Mouse (Mus musculus) natural killer cell, adult 2 months (primary cell): ENCODE measurements around the gene Gse1.
A peak's percentile ranks its signal among the peaks of the same experiment; 100 is the strongest.

Experiments used
- DNase-seq, 2 experiments: peaks; one replicate each; pipeline ENCODE4 v3.0.0; 2022; ENCODE audit warnings: low spot score in 2 of 2

Gene Gse1

GRCm38 (mm10) chr8:120478754-120479153, 250.5 kb downstream of the Gse1 start:
- DNase-seq: no peak

- no peak for DNase-seq
Measured at GRCm38 (mm10) chr8:120479691-120480090, 251.4 kb downstream of the Gse1 start.

- no peak for DNase-seq
Measured at GRCm38 (mm10) chr8:120482015-120482689, 253.9 kb downstream of the Gse1 start.

GRCm38 (mm10) chr8:120484460-120484859, 256.2 kb downstream of the Gse1 start:
- no peak for DNase-seq

- no peak for DNase-seq
Measured at GRCm38 (mm10) chr8:120485116-120485515, 256.9 kb downstream of the Gse1 start.

GRCm38 (mm10) chr8:120485551-120486476, 257.6 kb downstream of the Gse1 start:
- DNase-seq: no peak

- peak; percentile 91 to 94 for DNase-seq
Measured at GRCm38 (mm10) chr8:120486477-120487376, 258.5 kb downstream of the Gse1 start.

- DNase-seq: peak in 1 of 2 experiments; percentile 60
Measured at GRCm38 (mm10) chr8:120487377-120487728, 259.1 kb downstream of the Gse1 start.

GRCm38 (mm10) chr8:120487729-120488510, 259.7 kb downstream of the Gse1 start:
- DNase-seq: peak; percentile 73 to 74

- peak in 1 of 2 experiments; percentile 41 for DNase-seq
Measured at GRCm38 (mm10) chr8:120488636-120489131, 260.4 kb downstream of the Gse1 start.

GRCm38 (mm10) chr8:120489142-120489754, 261.0 kb downstream of the Gse1 start:
- peak; percentile 92 to 93 for DNase-seq

GRCm38 (mm10) chr8:120489771-120490281, 261.6 kb downstream of the Gse1 start:
- no peak for DNase-seq

GRCm38 (mm10) chr8:120490354-120491141, 262.3 kb downstream of the Gse1 start:
- peak; percentile 53 to 69 for DNase-seq

- DNase-seq: peak; percentile 72 to 84
Measured at GRCm38 (mm10) chr8:120491166-120491793, 263.0 kb downstream of the Gse1 start.

- DNase-seq: no peak
Measured at GRCm38 (mm10) chr8:120492193-120492880, 264.1 kb downstream of the Gse1 start.

GRCm38 (mm10) chr8:120492881-120493220, 264.6 kb downstream of the Gse1 start:
- DNase-seq: no peak

GRCm38 (mm10) chr8:120493508-120494464, 265.5 kb downstream of the Gse1 start:
- DNase-seq: no peak
